ENCODE assay signal across 8 mouse cellular contexts in genomic region chr13:38144962-38145713, GRCm38 (mm10). TPM values are rescaled to one million over a fixed set of nuclear protein-coding genes. Genes with fewer than 3 reads are reported as not detected.
A peak's percentile ranks its signal among the peaks of the same experiment; 100 is the strongest.
DNase-seq lines count a peak whose midpoint lies in the region; ATAC-seq and TF ChIP-seq lines count a peak whose summit lies in the region.

No protein-coding gene starts in this region.

- 7% methylated on average over 20 of the region's 20 CpGs for WGBS in embryonic facial prominence, embryonic 15.5 days
- 13% methylated on average over 20 of the region's 20 CpGs for WGBS in midbrain, embryonic 10.5 days

- H3K4me3 ChIP-seq in ES-E14 (ENCODE audit: insufficient read depth in 1 of 2, low read depth in 1 of 2, low read length in 2 of 2, poor library complexity in 1 of 2, severe bottlenecking in 1 of 2), result peak overlapping the region; percentile 17 to 22; a peak in 3 of 4 replicates
- H3K4me3 ChIP-seq in embryonic facial prominence, embryonic 15.5 days (replicated peaks), result peak overlapping the region; percentile 26
- H3K4me3 ChIP-seq in midbrain, embryonic 10.5 days, result peak overlapping the region; percentile 1; the same call in 1 of the 2 replicates

- H3K27me3 ChIP-seq in embryonic facial prominence, embryonic 15.5 days, result peaks cover 13% of the 10 kb centered on the region
- H3K27me3 ChIP-seq in midbrain, embryonic 10.5 days (ENCODE audit: low read depth, poor library complexity, severe bottlenecking), result peaks cover 68% of the 10 kb centered on the region

- peaks cover 0 to 6% of the 10 kb centered on the region in 2 experiments; a peak in 1 of 4 replicates for H3K4me1 ChIP-seq in ES-E14 (ENCODE audit: control insufficient read depth in 2 of 2, insufficient read depth in 2 of 2, low read length in 2 of 2, poor library complexity in 1 of 2)
- H3K4me1 ChIP-seq in embryonic facial prominence, embryonic 15.5 days, result 0 out of 2 replicates have a peak, but pooled peaks cover 4% of the 10 kb centered on the region
- H3K4me1 ChIP-seq in midbrain, embryonic 10.5 days, result 0 out of 2 replicates have a peak, but pooled peaks cover 10% of the 10 kb centered on the region

- DNase-seq in ES-E14 (ENCODE audit: low read depth, low spot score), result no peak
- DNase-seq in kidney, postnatal 10 days, result peak; percentile 64
- DNase-seq in midbrain, embryonic 10.5 days (ENCODE audit: low spot score), result no peak
- no peak for DNase-seq in adrenal gland, postnatal 10 days
- DNase-seq in layer of hippocampus, postnatal 36 days, result no peak

- no peak overlapping the region for H3K27ac ChIP-seq in ES-E14 (ENCODE audit: insufficient read depth, low read depth, low read length, poor library complexity, severe bottlenecking)
- peak overlapping the region; percentile 84 for H3K27ac ChIP-seq in embryonic facial prominence, embryonic 15.5 days (replicated peaks)
- no peak overlapping the region for H3K27ac ChIP-seq in midbrain, embryonic 10.5 days (replicated peaks)

- no peaks in the 10 kb centered on the region for H3K36me3 ChIP-seq in ES-E14 (ENCODE audit: control insufficient read depth, insufficient read depth, low read length, poor library complexity, severe bottlenecking)
- no peaks in the 10 kb centered on the region for H3K36me3 ChIP-seq in embryonic facial prominence, embryonic 15.5 days
- H3K36me3 ChIP-seq in midbrain, embryonic 10.5 days, result no peaks in the 10 kb centered on the region

- H3K9me3 ChIP-seq in ES-E14 (ENCODE audit: control insufficient read depth, insufficient read depth, low read depth, low read length), result no peaks in the 10 kb centered on the region
- no peaks in the 10 kb centered on the region for H3K9me3 ChIP-seq in embryonic facial prominence, embryonic 15.5 days (replicated peaks)
- H3K9me3 ChIP-seq in midbrain, embryonic 10.5 days (replicated peaks), result no peaks in the 10 kb centered on the region

- in situ Hi-C loops in ES-E14 (cut with MboI; ENCODE audit: low sequenced_read_pairs in 2 of 2, unreplicated experiment in 2 of 2), result no loop called here

- peak overlapping the region; percentile 51 for H3K4me2 ChIP-seq in embryonic facial prominence, embryonic 15.5 days (replicated peaks)

- peak; percentile 39; the same call in 1 of the 2 replicates for ATAC-seq in embryonic facial prominence, embryonic 15.5 days (ENCODE audit: insufficient number of reproducible peaks, low FRiP score, low TSS enrichment, low read depth)
- no peak for ATAC-seq in erythroblast, adult 5-6 weeks (replicated peaks; ENCODE audit: low FRiP score, poor library complexity, severe bottlenecking)
- ATAC-seq in megakaryocyte-erythroid progenitor cell, adult 5-6 weeks (replicated peaks; ENCODE audit: low FRiP score, low TSS enrichment, poor library complexity, severe bottlenecking), result no peak

- peak overlapping the region; percentile 22; the same call in 1 of the 2 replicates for H3K9ac ChIP-seq in ES-E14 (ENCODE audit: insufficient read depth, low read depth, low read length, poor library complexity, severe bottlenecking)
- no peak overlapping the region for H3K9ac ChIP-seq in embryonic facial prominence, embryonic 15.5 days

TF ChIP-seq in ES-E14, 5 proteins besides CTCF, POLR2A, EP300 and RAD21:
- TF ChIP-seq CHD2 (IDR thresholded peaks at IDR 0.05; ENCODE audit: low read depth, low read length) (no peak), ZC3H11A (IDR thresholded peaks at IDR 0.05; ENCODE audit: borderline replicate concordance, low read depth, low read length) (no peak), ZNF384 (IDR thresholded peaks at IDR 0.05; ENCODE audit: low read depth, low read length) (no peak), MAFK (IDR thresholded peaks at IDR 0.05; ENCODE audit: insufficient read depth, low read depth, low read length) (no peak), HCFC1 (IDR thresholded peaks at IDR 0.05; ENCODE audit: borderline replicate concordance, insufficient read depth, low read length) (no peak)

RNA-seq across cellular contexts. Expression of gene Dsp, which starts 6.0 kb away (rescaled TPM):
- 29.4 and 29.9 TPM in 2 replicates for total RNA-seq in ES-E14 (2012; rRNA removed)
- polyA plus RNA-seq in embryonic facial prominence, embryonic 15.5 days (2015; fragmentation: Nextera tagmentation; extraction: Ambion mirVana), result 48.5 and 57.2 TPM in 2 replicates
- 0.45 and 0.73 TPM in 2 replicates for polyA plus RNA-seq in midbrain, embryonic 10.5 days (2016; fragmentation: Nextera tagmentation; extraction: Ambion mirVana)
- 0.38 TPM in 1 of 2 replicates, not detected in the other for total RNA-seq in erythroblast, adult 5-6 weeks (2015; ENCODE audit: low replicate concordance)
- total RNA-seq in erythroblast, adult 5-6 weeks (2017; ENCODE audit: low replicate concordance), result 0.28 and 0.34 TPM in 2 replicates
- total RNA-seq in adrenal gland, postnatal 10 days (2021), result 1 to 10 TPM; 3.0 to 5.2 TPM
- total RNA-seq in megakaryocyte-erythroid progenitor cell, adult 5-6 weeks (2014; fragmentation: Nextera tagmentation), result not detected in 2 replicates
- total RNA-seq in megakaryocyte-erythroid progenitor cell, adult 5-6 weeks (2017), result not detected in 2 replicates
- 10 to 100 TPM; 11.1 to 17.5 TPM for total RNA-seq in layer of hippocampus, postnatal 36 days (2021)

RNA-seq across cellular contexts. Expression of gene Snrnp48, which starts 59.6 kb away (rescaled TPM):
- total RNA-seq in ES-E14 (2012; rRNA removed), result 74.8 and 83.8 TPM in 2 replicates
- polyA plus RNA-seq in embryonic facial prominence, embryonic 15.5 days (2015; fragmentation: Nextera tagmentation; extraction: Ambion mirVana), result 32.9 and 39.3 TPM in 2 replicates
- polyA plus RNA-seq in midbrain, embryonic 10.5 days (2016; fragmentation: Nextera tagmentation; extraction: Ambion mirVana), result 34.2 and 34.8 TPM in 2 replicates
- total RNA-seq in erythroblast, adult 5-6 weeks (2015; ENCODE audit: low replicate concordance), result 7.5 and 14.0 TPM in 2 replicates
- total RNA-seq in erythroblast, adult 5-6 weeks (2017; ENCODE audit: low replicate concordance), result 17.7 and 19.8 TPM in 2 replicates
- total RNA-seq in adrenal gland, postnatal 10 days (2021), result 10 to 100 TPM; 16.1 to 23.9 TPM
- 58.4 and 90.2 TPM in 2 replicates for total RNA-seq in megakaryocyte-erythroid progenitor cell, adult 5-6 weeks (2014; fragmentation: Nextera tagmentation)
- 129 and 148 TPM in 2 replicates for total RNA-seq in megakaryocyte-erythroid progenitor cell, adult 5-6 weeks (2017)
- 10 to 100 TPM; 21.5 to 33.8 TPM for total RNA-seq in layer of hippocampus, postnatal 36 days (2021)
